Mouse (Mus musculus): ENCODE data around the gene Arhgap45. TPM values are rescaled to one million over a fixed set of nuclear protein-coding genes. Genes with fewer than 3 reads are reported as not detected.
"Not testable (repeated sequence)": the region's sequence is repeated elsewhere in the genome, so short reads cannot be mapped to it uniquely, and the experiment has no call there.

Arhgap45 gene
- polyA plus RNA-seq, 1 experiment: 218 TPM

DNA sequence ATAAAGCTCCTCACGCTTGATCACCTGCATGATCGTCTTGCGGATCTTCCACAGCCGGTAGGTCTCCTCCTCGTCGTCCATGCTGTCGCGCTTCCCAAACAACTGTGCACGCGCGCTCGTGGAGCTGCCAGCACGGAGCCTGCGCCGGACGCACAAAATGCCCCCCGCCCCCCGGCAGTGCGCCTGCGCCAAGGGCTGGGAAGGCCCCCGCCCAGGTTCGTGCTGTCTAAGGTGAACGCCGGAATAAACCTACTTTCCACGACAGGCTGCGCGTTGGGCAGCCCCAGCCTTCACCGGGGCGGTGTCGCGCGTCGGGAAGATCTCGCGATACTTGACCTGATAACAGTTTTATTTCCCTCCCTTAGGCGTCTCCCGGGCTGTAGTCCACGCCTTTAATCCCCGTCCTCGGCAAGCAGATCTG is 23.1 kb downstream of the Arhgap45 start, which contains the start of gene Polr2e:
TSS of gene Polr2e (minus strand) at position 237 of the 421 bp plus-strand sequence.
- Histone ChIP-seq H3K27ac (ENCODE audit: insufficient read depth, low read depth, low read length) (peak within 1 kb of the TSS; percentile 24), H3K4me3 (ENCODE audit: insufficient read depth, low read length) (peak within 1 kb of the TSS; percentile 95), H3K4me1 (ENCODE audit: control insufficient read depth, insufficient read depth, low read length) (peaks cover 13% of the 10 kb centered on the region)
- no peak for TF ChIP-seq CTCF (IDR thresholded peaks at IDR 0.05; ENCODE audit: low read depth, low read length)
- TF ChIP-seq POLR2A (IDR thresholded peaks at IDR 0.05; ENCODE audit: borderline replicate concordance, low read depth, low read length): no peak

DNA sequence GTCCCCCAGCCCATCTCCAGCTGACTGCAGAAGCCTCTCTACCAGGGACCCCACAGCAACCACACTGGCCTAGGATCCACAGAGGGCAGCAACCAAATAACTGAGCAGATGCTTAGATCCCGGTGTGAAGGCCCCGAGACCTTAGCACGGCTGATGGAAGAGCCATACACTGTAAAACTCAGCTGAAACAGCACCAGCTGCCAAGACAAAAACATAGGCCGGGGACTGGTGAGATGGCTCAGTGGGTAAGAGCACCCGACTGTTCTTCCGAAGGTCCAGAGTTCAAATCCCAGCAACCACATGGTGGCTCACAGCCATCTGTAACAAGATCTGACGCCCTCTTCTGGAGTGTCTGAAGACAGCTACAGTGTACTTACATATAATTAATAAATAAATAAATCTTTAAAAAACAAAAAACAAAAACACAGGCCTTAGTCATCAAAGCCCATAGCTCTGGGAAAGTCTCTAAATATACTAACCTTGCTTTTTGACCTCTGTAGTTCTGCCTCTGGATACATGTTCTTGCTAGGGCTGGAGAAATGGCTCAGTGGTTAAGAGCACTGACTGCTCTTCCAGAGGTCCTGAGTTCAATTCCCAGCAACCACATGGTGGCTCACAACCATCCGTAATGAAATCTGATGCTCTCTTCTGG is 25.1 kb downstream of the Arhgap45 start:
- not testable (repeated sequence) for H3K4me1 ChIP-seq (ENCODE audit: control insufficient read depth, insufficient read depth, low read length); H3K27ac ChIP-seq (ENCODE audit: insufficient read depth, low read depth, low read length)

GRCm38 (mm10) chr10:80044087-80044486 is 27.6 kb downstream of the Arhgap45 start:
- Histone ChIP-seq H3K4me1 (ENCODE audit: control insufficient read depth, insufficient read depth, low read length) (0 out of 2 replicates have a peak, but pooled peaks cover 6% of the 10 kb centered on the region), H3K4me3 (ENCODE audit: insufficient read depth, low read length) (no peak overlapping the region), H3K27ac (ENCODE audit: insufficient read depth, low read depth, low read length) (no peak overlapping the region)
- TF ChIP-seq CTCF (IDR thresholded peaks at IDR 0.05; ENCODE audit: low read depth, low read length) (no peak), POLR2A (IDR thresholded peaks at IDR 0.05; ENCODE audit: borderline replicate concordance, low read depth, low read length) (no peak)

More for the DNA sequence above, 25.1 kb downstream of the Arhgap45 start:
- H3K4me3 ChIP-seq (ENCODE audit: insufficient read depth, low read length): not testable (repeated sequence)

- H3K27ac ChIP-seq (ENCODE audit: insufficient read depth, low read depth, low read length); H3K4me1 ChIP-seq (ENCODE audit: control insufficient read depth, insufficient read depth, low read length); H3K4me3 ChIP-seq (ENCODE audit: insufficient read depth, low read length): not testable (repeated sequence)
Measured at GRCm38 (mm10) chr10:80045364-80045763, 28.9 kb downstream of the Arhgap45 start.

DNA sequence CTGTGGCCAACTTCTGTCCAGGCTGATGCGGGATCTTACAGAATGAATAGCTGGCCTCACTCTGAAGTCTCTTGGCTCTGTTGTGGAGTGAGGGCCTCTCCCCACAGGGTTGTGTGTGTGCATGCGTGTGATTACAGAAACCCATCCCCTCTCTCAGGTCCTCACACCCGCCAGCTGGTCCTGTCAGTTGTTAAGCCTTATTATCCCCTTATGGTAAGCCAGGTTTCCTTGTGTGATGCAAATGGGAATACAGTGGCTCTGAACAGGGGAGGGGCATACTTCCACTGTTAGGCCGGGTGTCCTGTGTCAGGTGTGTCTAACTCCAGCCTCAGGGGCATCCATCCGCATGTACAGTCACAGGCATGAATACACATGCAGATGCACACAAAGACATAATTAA is 29.3 kb downstream of the Arhgap45 start:
- Histone ChIP-seq H3K4me1 (ENCODE audit: control insufficient read depth, insufficient read depth, low read length) (peaks cover 12% of the 10 kb centered on the region), H3K4me3 (ENCODE audit: insufficient read depth, low read length) (no peak overlapping the region), H3K27ac (ENCODE audit: insufficient read depth, low read depth, low read length) (no peak overlapping the region)
- TF ChIP-seq CTCF (IDR thresholded peaks at IDR 0.05; ENCODE audit: low read depth, low read length) (no peak), POLR2A (IDR thresholded peaks at IDR 0.05; ENCODE audit: borderline replicate concordance, low read depth, low read length) (no peak)

GRCm38 (mm10) chr10:80047041-80047565 is 30.6 kb downstream of the Arhgap45 start, which contains the start of gene Gpx4:
Gene Gpx4 (plus strand): TSS chr10:80047166.
- peaks cover 24% of the 10 kb centered on the region for H3K4me1 ChIP-seq (ENCODE audit: control insufficient read depth, insufficient read depth, low read length)
- no peak within 1 kb of the TSS for H3K4me3 ChIP-seq (ENCODE audit: insufficient read depth, low read length)
- H3K27ac ChIP-seq (ENCODE audit: insufficient read depth, low read depth, low read length): no peak within 1 kb of the TSS
- TF ChIP-seq CTCF (IDR thresholded peaks at IDR 0.05; ENCODE audit: low read depth, low read length) (no peak), POLR2A (IDR thresholded peaks at IDR 0.05; ENCODE audit: borderline replicate concordance, low read depth, low read length) (no peak)

DNA sequence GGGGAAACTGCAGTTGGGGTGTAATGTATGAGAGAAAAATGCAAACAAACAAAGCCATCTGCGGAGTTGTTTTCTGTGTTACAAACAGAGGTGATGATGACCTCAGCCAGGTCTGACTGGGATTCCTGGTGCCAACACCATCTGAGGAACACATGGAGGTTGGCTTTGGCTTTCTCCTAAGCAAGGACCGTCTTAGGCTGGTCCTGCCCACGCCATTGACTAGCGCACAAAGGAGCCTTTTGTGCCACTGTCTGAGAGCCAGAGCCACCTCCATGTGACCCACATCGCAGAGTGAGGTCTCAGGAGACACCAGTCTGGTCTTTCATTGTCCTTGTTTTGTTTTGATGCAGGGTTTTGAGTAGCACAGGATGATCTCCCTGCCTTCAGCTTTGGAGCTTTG is 31.9 kb downstream of the Arhgap45 start:
- no peak overlapping the region for H3K4me3 ChIP-seq (ENCODE audit: insufficient read depth, low read length)
- TF ChIP-seq CTCF (IDR thresholded peaks at IDR 0.05; ENCODE audit: low read depth, low read length): no peak
- TF ChIP-seq POLR2A (IDR thresholded peaks at IDR 0.05; ENCODE audit: borderline replicate concordance, low read depth, low read length): no peak
- H3K27ac ChIP-seq (ENCODE audit: insufficient read depth, low read depth, low read length): no peak overlapping the region
- peaks cover 32% of the 10 kb centered on the region for H3K4me1 ChIP-seq (ENCODE audit: control insufficient read depth, insufficient read depth, low read length)

- TF ChIP-seq CTCF (IDR thresholded peaks at IDR 0.05; ENCODE audit: low read depth, low read length): no peak
- TF ChIP-seq POLR2A (IDR thresholded peaks at IDR 0.05; ENCODE audit: borderline replicate concordance, low read depth, low read length): no peak
- Histone ChIP-seq H3K27ac (ENCODE audit: insufficient read depth, low read depth, low read length) (no peak overlapping the region), H3K4me3 (ENCODE audit: insufficient read depth, low read length) (no peak overlapping the region), H3K4me1 (ENCODE audit: control insufficient read depth, insufficient read depth, low read length) (peaks cover 32% of the 10 kb centered on the region)
Measured at GRCm38 (mm10) chr10:80048834-80049233, 32.4 kb downstream of the Arhgap45 start.

DNA sequence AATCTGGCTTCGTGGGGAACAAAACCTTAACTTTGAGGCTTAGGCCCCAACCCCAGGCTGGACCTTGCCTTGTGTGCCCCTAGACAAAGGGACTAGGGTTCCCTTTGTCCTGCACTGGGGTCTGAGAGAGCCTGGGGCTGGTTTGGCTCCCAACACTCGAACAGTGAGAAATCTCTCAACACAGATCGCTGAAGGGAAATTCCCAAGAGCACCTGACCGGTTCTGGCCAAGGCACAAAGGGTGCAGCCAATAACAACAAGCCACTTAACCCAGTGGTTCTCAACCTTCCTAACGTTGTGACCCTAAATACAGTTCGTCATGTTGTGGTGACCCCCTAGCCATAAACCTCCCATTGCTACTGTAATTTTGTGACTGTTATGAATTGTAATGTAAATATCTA is 33.8 kb downstream of the Arhgap45 start:
- no peak overlapping the region for H3K4me3 ChIP-seq (ENCODE audit: insufficient read depth, low read length)
- no peak overlapping the region for H3K27ac ChIP-seq (ENCODE audit: insufficient read depth, low read depth, low read length)
- H3K4me1 ChIP-seq (ENCODE audit: control insufficient read depth, insufficient read depth, low read length): peaks cover 32% of the 10 kb centered on the region
- TF ChIP-seq POLR2A (IDR thresholded peaks at IDR 0.05; ENCODE audit: borderline replicate concordance, low read depth, low read length) (no peak), CTCF (IDR thresholded peaks at IDR 0.05; ENCODE audit: low read depth, low read length) (no peak)

DNA sequence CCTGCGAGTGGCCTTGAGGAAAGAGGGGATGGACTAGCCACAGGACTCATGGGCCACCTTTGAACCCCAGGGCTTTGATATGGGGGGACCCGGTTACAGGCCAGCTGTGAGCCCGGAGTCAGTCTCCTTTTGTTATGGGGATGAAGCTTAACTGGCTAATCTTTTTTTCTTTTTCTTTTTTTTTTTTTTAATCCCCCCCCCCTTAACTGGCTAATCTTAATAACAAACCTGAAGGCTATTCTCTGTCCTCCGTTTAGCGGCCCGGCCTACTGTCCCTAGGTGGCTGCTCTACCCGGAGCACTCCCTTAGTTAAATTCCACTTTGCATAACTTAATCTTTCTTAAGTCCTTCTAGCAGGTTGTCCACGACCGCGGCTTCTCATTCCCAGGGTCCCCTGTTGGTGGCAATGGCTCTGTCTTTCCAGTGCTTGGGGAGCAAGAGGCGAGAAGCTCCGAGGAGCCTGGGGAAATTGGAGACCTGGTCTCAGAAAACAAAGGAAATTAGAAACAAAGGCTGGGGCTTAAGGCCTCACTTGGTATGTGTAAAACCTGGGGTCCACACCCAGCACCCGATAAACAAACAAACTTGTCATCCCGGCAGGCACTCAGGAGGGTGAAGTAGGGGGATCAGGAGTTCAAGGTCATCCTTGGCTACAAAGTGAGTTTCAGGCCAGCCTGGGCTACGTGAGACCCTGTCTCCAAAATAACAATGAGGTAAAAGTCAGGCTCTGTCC is 34.6 kb downstream of the Arhgap45 start:
- H3K27ac ChIP-seq (ENCODE audit: insufficient read depth, low read depth, low read length): peak overlapping the region; percentile 92
- H3K4me1 ChIP-seq (ENCODE audit: control insufficient read depth, insufficient read depth, low read length): peaks cover 35% of the 10 kb centered on the region
- TF ChIP-seq CTCF (IDR thresholded peaks at IDR 0.05; ENCODE audit: low read depth, low read length) (no peak), POLR2A (IDR thresholded peaks at IDR 0.05; ENCODE audit: borderline replicate concordance, low read depth, low read length) (no peak)
- H3K4me3 ChIP-seq (ENCODE audit: insufficient read depth, low read length): no peak overlapping the region

Measured in bone marrow macrophage, adult 2 months (primary cell).